Mouse (Mus musculus) myocyte (in vitro differentiated cells): ENCODE measurements around the gene Gpatch11.

Source experiments
- CEBPB ChIP-seq: IDR thresholded peaks from 2 replicates; pipeline ENCODE4 v1.6.1; 2011; ENCODE audit warnings: mild to moderate bottlenecking, moderate library complexity; ENCODE audit not compliant: poor library complexity, insufficient read depth, severe bottlenecking
- E2F4 ChIP-seq: IDR thresholded peaks from one replicate; pipeline ENCODE4 v1.6.1; 2011; ENCODE audit warnings: mild to moderate bottlenecking, control low read depth, moderate library complexity; ENCODE audit not compliant: insufficient read depth
- MAX ChIP-seq: IDR thresholded peaks from one replicate; pipeline ENCODE4 v1.6.1; 2011; ENCODE audit warnings: low read depth, mild to moderate bottlenecking, control low read depth
- MYOD1 ChIP-seq, 3 experiments: IDR thresholded peaks; one replicate each; pipeline ENCODE4 v1.6.1; 2011; ENCODE audit warnings: control low read depth in 2 of 3, low read depth in 2 of 3, mild to moderate bottlenecking in 2 of 3, moderate library complexity in 1 of 3; ENCODE audit not compliant: insufficient read length in 2 of 3, control insufficient read depth in 1 of 3
- MYOG ChIP-seq, 3 experiments: IDR thresholded peaks; one replicate each; pipeline ENCODE4 v1.6.1; 2011; ENCODE audit warnings: control low read depth in 2 of 3, low read depth in 2 of 3, mild to moderate bottlenecking in 2 of 3; ENCODE audit not compliant: insufficient read length in 2 of 3, control insufficient read depth in 1 of 3, insufficient read depth in 1 of 3
- POLR2A ChIP-seq: IDR thresholded peaks from one replicate; pipeline ENCODE4 v1.6.1; 2011; ENCODE audit warnings: low read depth, mild to moderate bottlenecking, control low read depth, moderate library complexity; ENCODE audit not compliant: insufficient read length
- POLR2AphosphoS2 ChIP-seq: IDR thresholded peaks from one replicate; pipeline ENCODE4 v1.6.1; 2011; ENCODE audit warnings: low read depth, control low read depth; ENCODE audit not compliant: insufficient read length
- REST ChIP-seq: IDR thresholded peaks from one replicate; pipeline ENCODE4 v1.6.1; 2011; ENCODE audit warnings: mild to moderate bottlenecking, control low read depth, moderate library complexity; ENCODE audit not compliant: insufficient read depth, insufficient read length
- SRF ChIP-seq: IDR thresholded peaks from one replicate; pipeline ENCODE4 v1.6.1; 2011; ENCODE audit warnings: low read depth; ENCODE audit not compliant: control insufficient read depth, insufficient read length
- TCF12 ChIP-seq: IDR thresholded peaks from one replicate; pipeline ENCODE4 v1.6.1; 2011; ENCODE audit warnings: mild to moderate bottlenecking, control low read depth; ENCODE audit not compliant: poor library complexity, insufficient read depth, severe bottlenecking
- TCF3 ChIP-seq: IDR thresholded peaks from one replicate; pipeline ENCODE4 v1.6.1; 2011; ENCODE audit warnings: low read depth, control low read depth; ENCODE audit not compliant: insufficient read length
- USF1 ChIP-seq: IDR thresholded peaks from one replicate; pipeline ENCODE4 v1.6.1; 2011; ENCODE audit warnings: low read depth, mild to moderate bottlenecking, control low read depth, moderate library complexity

- TF ChIP-seq POLR2A (no peak), TCF12 (no peak), MYOG (IDR thresholded peaks at IDR 0.05; ENCODE audit: control insufficient read depth in 1 of 3, insufficient read depth in 1 of 3, insufficient read length in 2 of 3, low read depth in 2 of 3) (no peak), REST (no peak), POLR2AphosphoS2 (no peak), MYOD1 (IDR thresholded peaks at IDR 0.05; ENCODE audit: control insufficient read depth in 1 of 3, insufficient read length in 2 of 3, low read depth in 2 of 3) (no peak), USF1 (no peak), SRF (no peak), CEBPB (no peak), E2F4 (no peak), TCF3 (no peak), MAX (no peak)
Measured at GRCm38 (mm10) chr17:78797222-78797621, 38.1 kb upstream of the Gpatch11 start.
